Mouse (Mus musculus) C2C12 (cell line): ENCODE results near the gene Rnf8. TPM values are rescaled to one million over a fixed set of nuclear protein-coding genes. Genes with fewer than 3 reads are reported as not detected.

Experiments
- H3K27me3 ChIP-seq: one replicate; pipeline ENCODE4 v1.6.1; 2011; ENCODE audit not compliant: control insufficient read depth, insufficient read depth, insufficient read length
- H3K36me3 ChIP-seq: one replicate; pipeline ENCODE4 v1.6.1; 2011; ENCODE audit not compliant: control insufficient read depth, insufficient read depth
- H3K4me3 ChIP-seq: one replicate; pipeline ENCODE4 v1.5.1; 2011; ENCODE audit warnings: mild to moderate bottlenecking, control low read depth; ENCODE audit not compliant: poor library complexity, insufficient read depth, severe bottlenecking
- H3K79me2 ChIP-seq: one replicate; pipeline ENCODE4 v1.6.1; 2011; ENCODE audit not compliant: control insufficient read depth, insufficient read depth
- H3K79me3 ChIP-seq: one replicate; pipeline ENCODE4 v1.6.1; 2011; ENCODE audit warnings: low read depth, control low read depth
- H3ac ChIP-seq: one replicate; pipeline ENCODE3; 2011; ENCODE audit warnings: low read depth; ENCODE audit not compliant: control insufficient read depth, insufficient read length
- CEBPB ChIP-seq: IDR thresholded peaks from one replicate; pipeline ENCODE4 v1.6.1; 2011; ENCODE audit warnings: low read depth, mild to moderate bottlenecking, control low read depth, moderate library complexity
- CTCF ChIP-seq: IDR thresholded peaks from one replicate; pipeline ENCODE4 v1.5.1; 2011; ENCODE audit not compliant: control insufficient read depth, insufficient read depth, insufficient read length
- FOSL1 ChIP-seq: IDR thresholded peaks from one replicate; pipeline ENCODE4 v1.8.0; 2011; ENCODE audit warnings: mild to moderate bottlenecking, low read length; ENCODE audit not compliant: poor library complexity, insufficient read depth, severe bottlenecking
- MAX ChIP-seq: IDR thresholded peaks from one replicate; pipeline ENCODE4 v1.6.1; 2011; ENCODE audit warnings: mild to moderate bottlenecking, control low read depth
- MYOD1 ChIP-seq: IDR thresholded peaks from one replicate; pipeline ENCODE4 v1.6.1; 2011; ENCODE audit warnings: low read depth; ENCODE audit not compliant: control insufficient read depth, insufficient read length
- MYOG ChIP-seq: IDR thresholded peaks from one replicate; pipeline ENCODE4 v1.6.1; 2011; ENCODE audit not compliant: control insufficient read depth, insufficient read length; ENCODE audit errors: extremely low read depth
- USF1 ChIP-seq: IDR thresholded peaks from one replicate; pipeline ENCODE4 v1.6.1; 2011; ENCODE audit warnings: low read depth, mild to moderate bottlenecking, control low read depth, moderate library complexity
- polyA plus RNA-seq: library from polyadenylated mRNA; unstranded; fragments of >200 nt; fragmentation: generic; extraction: Trizol; gene quantifications from one replicate; pipeline ENCODE4 v1.2.1, GENCODE M21; 2012; ENCODE audit warnings: missing spikeins

Rnf8 gene
- polyA plus RNA-seq, 1 experiment = 22.7 TPM

- TF ChIP-seq CEBPB (no peak), CTCF (no peak), USF1 (no peak), MYOG (no peak), MAX (no peak), FOSL1 (no peak), MYOD1 (no peak)
- H3K36me3 ChIP-seq = peaks cover 50% of the 10 kb centered on the region
- no peak overlapping the region for H3K4me3 ChIP-seq
- H3ac ChIP-seq = no peak overlapping the region
- peaks cover 18% of the 10 kb centered on the region for H3K79me3 ChIP-seq
- peaks cover 62% of the 10 kb centered on the region for H3K79me2 ChIP-seq
- H3K27me3 ChIP-seq = no peaks in the 10 kb centered on the region
Measured at GRCm38 (mm10) chr17:29668051-29668986, 53.7 kb downstream of the Rnf8 start.

- no peak overlapping the region for H3K4me3 ChIP-seq
- H3K36me3 ChIP-seq = peaks cover 47% of the 10 kb centered on the region
- H3K27me3 ChIP-seq = no peaks in the 10 kb centered on the region
- peaks cover 18% of the 10 kb centered on the region for H3K79me3 ChIP-seq
- H3K79me2 ChIP-seq = peaks cover 56% of the 10 kb centered on the region
- no peak overlapping the region for H3ac ChIP-seq
- TF ChIP-seq CTCF = no peak
Measured at GRCm38 (mm10) chr17:29669030-29669429, 54.4 kb downstream of the Rnf8 start.

- TF ChIP-seq CEBPB (no peak), MYOG (no peak), FOSL1 (no peak), MAX (no peak), MYOD1 (peak; percentile 28), CTCF (no peak)
Measured at GRCm38 (mm10) chr17:29669936-29670335, 55.3 kb downstream of the Rnf8 start.

GRCm38 (mm10) chr17:29671021-29671420, 56.4 kb downstream of the Rnf8 start:
- H3K4me3 ChIP-seq = no peak overlapping the region
- H3K79me2 ChIP-seq = peaks cover 43% of the 10 kb centered on the region
- H3K27me3 ChIP-seq = no peaks in the 10 kb centered on the region
- peaks cover 48% of the 10 kb centered on the region for H3K36me3 ChIP-seq
- peaks cover 18% of the 10 kb centered on the region for H3K79me3 ChIP-seq
- no peak overlapping the region for H3ac ChIP-seq
- TF ChIP-seq MYOD1 (no peak), MAX (no peak), MYOG (no peak), FOSL1 (no peak), USF1 (no peak), CEBPB (no peak), CTCF (no peak)

More at GRCm38 (mm10) chr17:29669936-29670335, 55.3 kb downstream of the Rnf8 start:
- H3ac ChIP-seq = no peak overlapping the region
- H3K79me2 ChIP-seq = peaks cover 49% of the 10 kb centered on the region
- H3K79me3 ChIP-seq = peaks cover 18% of the 10 kb centered on the region
- H3K27me3 ChIP-seq = no peaks in the 10 kb centered on the region
- H3K36me3 ChIP-seq = peaks cover 44% of the 10 kb centered on the region
- H3K4me3 ChIP-seq = no peak overlapping the region

GRCm38 (mm10) chr17:29673325-29673724, 58.7 kb downstream of the Rnf8 start:
- no peak overlapping the region for H3ac ChIP-seq
- TF ChIP-seq USF1 = no peak
- no peak for TF ChIP-seq MYOG
- no peak for TF ChIP-seq CTCF
- TF ChIP-seq FOSL1 = no peak
- TF ChIP-seq CEBPB = no peak
- no peak for TF ChIP-seq MYOD1
- no peak for TF ChIP-seq MAX
- H3K27me3 ChIP-seq = no peaks in the 10 kb centered on the region
- H3K79me2 ChIP-seq = peaks cover 37% of the 10 kb centered on the region
- no peak overlapping the region for H3K4me3 ChIP-seq
- peaks cover 11% of the 10 kb centered on the region for H3K79me3 ChIP-seq
- peaks cover 57% of the 10 kb centered on the region for H3K36me3 ChIP-seq

DNA sequence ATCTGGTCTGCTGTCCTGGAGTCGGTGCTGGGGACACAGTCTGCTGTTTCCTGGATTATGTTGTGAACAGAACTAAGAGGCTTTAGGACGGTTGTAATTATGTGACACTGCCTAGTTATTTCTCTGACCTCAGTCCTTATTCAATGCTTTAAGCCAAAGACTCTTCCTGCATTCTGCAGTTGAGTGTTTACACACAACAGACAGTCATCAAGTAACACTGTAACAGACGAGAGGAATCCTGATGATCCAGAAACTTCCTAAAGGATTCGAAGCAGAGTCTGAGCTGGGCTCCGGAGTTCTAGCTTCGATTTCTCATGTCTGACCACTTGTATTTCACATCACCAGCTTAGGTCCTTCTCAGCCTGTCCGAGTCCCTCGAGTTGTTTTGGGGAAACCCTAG, 63.9 kb downstream of the Rnf8 start:
- Histone ChIP-seq H3K4me3 (no peak overlapping the region), H3K79me3 (no peaks in the 10 kb centered on the region), H3K79me2 (no peaks in the 10 kb centered on the region), H3K36me3 (peaks cover 81% of the 10 kb centered on the region), H3K27me3 (no peaks in the 10 kb centered on the region), H3ac (no peak overlapping the region)
- TF ChIP-seq MAX (no peak), CEBPB (no peak), MYOD1 (no peak), CTCF (no peak), MYOG (no peak), FOSL1 (no peak), USF1 (no peak)
